Mouse (Mus musculus): ENCODE results near the gene Commd6.

GRCm38 (mm10) chr14:101593340-101593739 is 47.1 kb downstream of the Commd6 start:
- TF ChIP-seq EP300 (IDR thresholded peaks at IDR 0.05; ENCODE audit: low read depth) (no peak), CTCF (IDR thresholded peaks at IDR 0.05; ENCODE audit: low read depth) (no peak)
